Mouse (Mus musculus): ENCODE data around the gene Prkag3.

Gene Prkag3

GRCm38 (mm10) chr1:74748643-74749271 is at the start of gene Prkag3:
TSS of gene Prkag3 (minus strand) at chr1:74749221.
- no peak for DNase-seq

- no peak for DNase-seq
These were observed 48.4 kb upstream of the Prkag3 start for GRCm38 (mm10) chr1:74797459-74797858.

- no peak for DNase-seq
These were observed 46.1 kb upstream of the Prkag3 start for GRCm38 (mm10) chr1:74795145-74795529.

GRCm38 (mm10) chr1:74794487-74795144 is 45.6 kb upstream of the Prkag3 start:
- no peak for DNase-seq

DNA sequence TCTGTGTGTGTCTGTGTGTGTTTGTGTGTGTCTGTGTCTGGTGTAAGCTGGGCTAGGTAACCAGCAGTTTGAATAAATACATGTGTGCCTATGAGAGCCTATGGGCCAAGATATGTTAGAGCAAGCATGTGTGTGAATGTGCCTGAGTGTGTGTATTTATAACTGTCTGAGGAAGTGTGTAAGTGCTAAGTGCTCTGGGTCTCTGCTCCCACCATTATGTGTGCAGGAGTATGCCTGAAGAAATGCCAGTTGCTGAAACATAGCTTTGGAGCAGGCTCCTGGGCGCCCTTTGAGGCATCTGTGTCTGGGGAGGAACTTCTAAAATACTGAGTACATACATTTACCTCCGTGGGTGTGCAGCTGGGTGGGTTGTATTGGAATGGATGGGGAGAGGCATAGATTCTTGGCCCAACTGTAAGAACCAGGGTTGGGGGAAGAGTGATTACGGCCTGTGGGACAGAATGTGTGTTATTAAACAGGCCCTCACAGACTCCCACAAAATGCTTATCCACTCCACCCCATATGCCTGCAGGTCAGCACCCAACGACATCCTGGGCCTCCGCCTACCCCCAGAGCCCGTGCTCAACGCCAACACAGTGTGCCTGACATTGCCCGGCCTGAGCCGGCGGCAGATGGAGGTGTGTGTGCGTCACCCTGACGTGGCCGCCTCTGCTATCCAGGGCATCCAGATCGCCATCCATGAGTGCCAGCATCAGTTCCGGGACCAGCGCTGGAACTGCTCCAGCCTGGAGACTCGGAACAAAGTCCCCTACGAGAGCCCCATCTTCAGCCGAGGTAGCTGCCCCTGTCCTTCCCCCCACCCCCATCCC is 44.0 kb upstream of the Prkag3 start:
- DNase-seq: no peak

GRCm38 (mm10) chr1:74791249-74791648 is 42.2 kb upstream of the Prkag3 start, which contains the start of gene Wnt10a:
TSS of gene Wnt10a (plus strand) at chr1:74791516.
- no peak for DNase-seq

DNA sequence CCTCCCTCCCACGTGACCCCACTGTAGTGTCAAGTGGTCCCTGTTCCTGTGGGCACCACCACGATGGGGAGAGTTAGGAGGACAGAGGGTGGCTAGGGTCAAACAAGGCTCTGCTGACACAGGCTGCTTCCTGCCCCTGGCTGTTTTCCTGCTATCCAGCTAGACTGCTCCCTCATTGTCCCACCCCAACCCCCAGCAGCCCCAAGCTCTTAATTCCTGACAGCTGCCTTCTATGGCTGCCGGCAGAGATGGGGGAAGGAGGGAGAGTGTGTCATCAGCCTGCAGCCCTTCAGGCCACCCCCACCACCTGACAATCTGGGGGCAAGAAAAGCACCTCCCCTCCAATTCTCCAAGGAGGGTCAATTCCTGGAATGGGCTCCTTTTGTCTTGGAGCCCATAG is 41.1 kb upstream of the Prkag3 start:
- DNase-seq: no peak

DNA sequence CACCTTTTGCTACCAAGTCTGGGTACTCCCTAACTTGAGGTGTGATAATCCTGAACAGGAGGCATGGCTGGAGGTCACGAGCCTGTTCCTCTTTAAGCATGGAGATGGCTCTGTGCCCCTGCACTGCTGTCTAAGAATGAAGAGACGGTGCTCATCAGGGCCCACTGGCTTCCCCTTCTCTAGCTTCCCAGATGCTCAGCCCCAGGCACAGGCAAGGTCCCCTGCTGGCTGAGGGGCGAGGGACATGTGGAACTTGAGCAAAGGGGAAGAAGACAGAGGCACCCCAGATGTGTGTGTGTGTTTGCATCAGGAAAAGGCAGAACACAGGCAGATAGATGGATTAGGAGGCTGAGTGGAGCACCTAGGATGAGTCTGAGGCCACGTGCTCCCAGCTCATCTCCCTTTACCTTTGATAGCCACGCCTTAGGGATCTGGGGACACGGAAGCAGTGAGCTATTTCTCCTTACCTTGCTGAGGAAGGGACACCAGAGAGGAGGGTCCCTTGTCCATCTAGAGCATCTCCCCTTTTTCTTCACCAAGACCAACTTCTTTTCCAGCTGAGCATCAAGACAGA is 39.7 kb upstream of the Prkag3 start:
- no peak for DNase-seq

GRCm38 (mm10) chr1:74787846-74788245 is 38.8 kb upstream of the Prkag3 start:
- DNase-seq: peak; percentile 55

DNA sequence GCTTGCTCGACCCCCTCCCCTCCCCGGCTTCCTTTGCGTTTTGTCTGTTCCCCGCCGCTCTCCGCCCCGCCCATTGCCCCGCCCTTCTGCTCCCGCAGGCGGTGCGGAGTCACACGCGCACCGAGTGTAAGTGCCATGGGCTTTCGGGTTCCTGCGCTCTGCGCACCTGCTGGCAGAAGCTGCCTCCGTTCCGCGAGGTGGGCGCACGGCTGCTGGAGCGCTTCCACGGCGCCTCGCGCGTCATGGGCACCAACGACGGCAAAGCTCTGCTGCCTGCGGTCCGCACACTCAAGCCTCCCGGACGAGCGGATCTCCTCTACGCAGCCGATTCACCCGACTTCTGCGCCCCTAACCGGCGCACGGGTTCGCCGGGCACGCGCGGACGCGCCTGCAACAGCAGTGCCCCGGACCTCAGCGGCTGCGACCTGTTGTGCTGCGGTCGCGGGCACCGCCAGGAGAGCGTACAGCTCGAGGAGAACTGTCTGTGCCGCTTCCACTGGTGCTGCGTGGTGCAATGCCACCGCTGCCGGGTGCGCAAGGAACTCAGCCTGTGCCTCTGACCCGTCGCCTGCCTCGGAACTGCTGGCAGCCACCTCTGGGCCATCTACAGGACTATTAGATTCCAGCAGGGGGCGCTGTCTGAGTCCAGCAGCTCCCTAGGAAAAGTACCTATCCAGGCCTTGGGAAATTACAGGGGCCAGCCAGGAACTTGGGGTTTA is 35.2 kb upstream of the Prkag3 start:
- DNase-seq: no peak

DNA sequence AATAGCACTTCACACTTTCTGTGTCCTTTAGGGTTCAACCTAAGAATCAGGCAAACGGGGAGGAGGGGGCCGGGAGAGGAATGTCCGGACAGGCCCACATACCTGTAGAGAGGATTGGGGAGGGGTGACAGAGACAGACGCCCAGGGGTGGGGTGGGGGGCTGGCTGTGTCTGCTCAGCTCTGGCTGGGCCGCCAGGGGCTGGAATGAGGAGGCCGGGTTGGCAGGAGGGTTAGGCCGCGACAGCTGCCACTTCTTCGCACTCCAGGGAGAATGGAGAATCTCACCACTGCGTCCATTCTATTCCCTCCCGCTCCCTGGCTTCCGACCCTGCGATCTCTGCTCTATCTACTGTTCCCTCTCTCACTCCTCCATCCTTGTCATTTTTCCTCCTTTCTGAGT is 34.5 kb upstream of the Prkag3 start:
- no peak for DNase-seq

DNA sequence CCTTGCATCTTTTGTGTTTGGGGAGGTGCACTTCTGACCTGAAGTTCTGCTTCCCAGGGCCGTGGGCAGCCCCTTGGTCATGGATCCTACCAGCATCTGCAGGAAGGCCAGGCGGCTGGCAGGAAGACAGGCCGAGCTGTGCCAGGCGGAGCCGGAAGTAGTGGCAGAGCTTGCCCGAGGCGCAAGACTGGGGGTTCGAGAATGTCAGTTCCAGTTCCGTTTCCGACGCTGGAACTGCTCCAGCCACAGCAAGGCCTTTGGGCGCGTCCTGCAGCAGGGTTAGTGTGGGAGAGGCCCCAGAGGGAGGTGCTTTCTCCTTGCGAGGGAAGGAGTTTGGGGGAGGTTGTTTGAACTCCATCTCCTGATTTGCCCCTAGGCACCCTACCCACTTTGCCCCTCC is 33.0 kb upstream of the Prkag3 start:
- no peak for DNase-seq

GRCm38 (mm10) chr1:74778934-74779486 is 30.0 kb upstream of the Prkag3 start:
- no peak for DNase-seq

DNA sequence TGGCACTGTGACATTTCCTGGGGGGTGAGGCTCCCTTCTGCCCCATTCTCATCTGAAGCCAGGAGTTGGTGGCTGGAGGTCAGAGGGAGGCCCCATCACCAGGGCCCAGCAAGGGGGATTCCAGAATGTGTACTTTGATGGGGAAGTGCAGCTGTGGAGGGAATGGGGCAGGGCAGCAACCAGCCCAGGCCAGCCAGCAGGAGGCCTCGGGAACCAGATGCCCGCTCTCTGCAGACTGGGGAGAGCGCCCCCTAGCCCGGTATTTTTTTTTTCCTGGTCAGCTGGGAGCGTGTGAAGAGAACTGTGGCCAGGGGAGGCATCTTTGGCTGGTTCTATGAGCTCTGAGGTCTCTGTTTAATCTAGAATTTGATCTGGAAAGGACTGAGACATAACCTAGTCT is 26.8 kb upstream of the Prkag3 start:
- DNase-seq: peak; percentile 29

- no peak for DNase-seq
These were observed 25.0 kb upstream of the Prkag3 start for GRCm38 (mm10) chr1:74774062-74774461.

DNA sequence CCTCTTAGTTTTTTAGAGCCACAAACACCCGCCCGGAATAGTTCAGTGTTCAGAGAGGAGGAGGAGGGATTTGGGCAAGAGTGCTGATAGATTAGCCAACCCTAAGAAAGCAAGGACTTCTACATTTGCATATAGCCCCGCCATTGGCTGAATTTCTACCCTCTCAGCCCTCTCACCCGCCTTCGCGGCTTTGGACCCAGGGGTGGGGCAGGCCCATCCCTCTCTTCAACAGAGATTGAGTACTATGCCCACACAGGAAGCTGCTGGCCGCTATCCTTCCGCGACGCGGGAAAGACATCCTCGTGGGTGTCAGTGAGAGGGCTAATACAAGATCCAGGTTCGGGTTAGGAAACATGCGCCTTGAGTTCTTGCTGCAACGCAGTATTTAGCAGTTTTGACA is 24.1 kb upstream of the Prkag3 start:
- peak; percentile 31 for DNase-seq

DNA sequence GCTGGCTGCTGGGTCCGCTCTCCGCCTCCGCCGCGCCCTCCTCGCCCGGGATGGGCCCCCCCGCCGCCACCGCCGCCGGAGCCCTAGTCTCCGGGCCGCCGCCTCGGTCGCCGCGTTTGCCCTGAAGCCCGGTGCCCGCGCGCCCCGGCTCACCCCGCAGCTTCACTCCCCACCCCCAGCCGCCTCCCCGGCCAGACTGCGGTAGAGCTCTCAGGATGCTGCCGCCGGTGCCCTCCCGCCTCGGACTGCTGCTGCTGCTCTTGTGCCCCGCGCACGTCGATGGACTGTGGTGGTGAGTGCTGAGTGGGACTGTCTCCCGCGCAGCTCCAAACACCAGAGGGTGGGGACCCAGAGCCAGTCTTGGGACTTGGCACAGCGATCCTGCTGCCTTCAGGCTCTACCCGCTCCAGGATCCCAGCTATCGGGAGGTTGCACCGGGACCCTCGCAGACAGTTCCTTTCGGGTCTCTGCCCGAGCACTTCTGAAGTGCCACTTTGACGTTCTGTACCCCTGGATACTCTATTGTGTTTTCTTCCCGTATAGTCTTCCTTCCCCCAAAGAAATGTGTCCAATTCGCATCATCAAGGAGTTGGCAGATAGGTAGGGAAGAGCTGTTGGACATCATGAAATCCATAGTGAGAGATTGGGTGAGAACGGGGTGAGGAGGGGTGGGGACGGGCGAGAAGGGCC is 23.1 kb upstream of the Prkag3 start:
- no peak for DNase-seq

DNA sequence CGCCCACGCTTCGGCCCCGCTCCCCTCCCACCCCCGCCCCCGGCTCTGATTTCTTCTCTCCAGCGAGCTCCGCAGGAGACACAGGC is 22.7 kb upstream of the Prkag3 start, which contains the start of gene Wnt6:
Wnt6 (plus strand) TSS at position 48 of the 86 bp plus-strand sequence.
- DNase-seq: no peak

DNA sequence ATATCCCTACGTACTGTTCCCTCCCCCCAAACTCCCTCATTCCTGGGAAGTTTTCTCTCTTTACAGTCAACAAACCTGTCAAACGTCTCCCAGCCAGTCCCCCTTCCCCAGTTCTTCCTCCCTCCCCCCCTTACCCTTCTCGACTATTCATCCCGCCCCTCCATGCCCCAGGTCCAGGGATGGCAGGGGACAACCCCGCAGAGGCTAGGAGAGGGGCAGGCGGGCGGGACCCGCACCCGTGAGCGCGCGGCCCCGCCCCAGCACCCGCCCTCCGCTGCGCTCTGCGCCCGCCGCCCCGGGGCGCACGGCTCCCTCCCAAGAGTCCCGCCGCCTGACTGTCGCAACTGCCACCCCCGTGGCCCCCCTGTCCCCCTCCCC is 22.4 kb upstream of the Prkag3 start:
- DNase-seq: no peak

GRCm38 (mm10) chr1:74770727-74771466 is 21.9 kb upstream of the Prkag3 start:
- no peak for DNase-seq

- DNase-seq: no peak
These were observed 14.1 kb upstream of the Prkag3 start for GRCm38 (mm10) chr1:74763081-74763480.

DNA sequence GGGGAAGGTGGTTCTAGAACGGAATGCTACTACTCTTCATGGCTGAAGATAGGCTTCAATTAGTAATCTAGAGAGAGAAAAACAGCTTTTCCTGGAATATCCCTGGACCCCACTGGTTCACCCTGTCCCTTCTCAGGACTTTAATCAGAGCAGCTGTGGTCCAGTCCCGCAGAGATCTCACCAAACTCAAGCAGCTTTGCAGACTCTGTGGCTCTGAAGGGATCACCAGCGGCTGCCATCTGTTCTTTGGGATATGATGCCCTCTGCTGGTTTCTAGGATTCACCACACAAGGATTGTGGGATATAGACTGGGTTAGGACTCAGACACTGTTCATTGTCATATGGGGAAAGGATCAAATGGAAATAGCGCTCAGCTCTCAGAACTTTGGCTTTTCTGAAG is 10.8 kb upstream of the Prkag3 start:
- DNase-seq: no peak
